Mouse (Mus musculus): ENCODE measurements around the gene Olfr1242.

- TF ChIP-seq POLR2A (IDR thresholded peaks at IDR 0.05; ENCODE audit: borderline replicate concordance, extremely low read depth, low read depth, low read length) (no peak), CTCF (IDR thresholded peaks at IDR 0.05; ENCODE audit: insufficient read depth, low read length) (no peak)
Observed at GRCm38 (mm10) chr2:89442900-89443299, 55.2 kb downstream of the Olfr1242 start, which contains the start of gene Olfr1240.

Data from lung, adult 2 months (tissue).